Mouse (Mus musculus) adrenal gland, postnatal 14 days (tissue): ENCODE results near the gene Vav2. TPM values are rescaled to one million over a fixed set of nuclear protein-coding genes. Genes with fewer than 3 reads are reported as not detected.

Source experiments
- DNase-seq: peaks from one replicate; pipeline ENCODE4 v3.0.0; 2021; ENCODE audit warnings: mixed read lengths
- total RNA-seq: library from RNA; stranded (reverse); gene quantifications from 2 replicates; pipeline ENCODE4 v1.2.3, GENCODE M21; 2021

The Vav2 gene
- total RNA-seq, 1 experiment from 2014 or later: 21.7 TPM

DNA sequence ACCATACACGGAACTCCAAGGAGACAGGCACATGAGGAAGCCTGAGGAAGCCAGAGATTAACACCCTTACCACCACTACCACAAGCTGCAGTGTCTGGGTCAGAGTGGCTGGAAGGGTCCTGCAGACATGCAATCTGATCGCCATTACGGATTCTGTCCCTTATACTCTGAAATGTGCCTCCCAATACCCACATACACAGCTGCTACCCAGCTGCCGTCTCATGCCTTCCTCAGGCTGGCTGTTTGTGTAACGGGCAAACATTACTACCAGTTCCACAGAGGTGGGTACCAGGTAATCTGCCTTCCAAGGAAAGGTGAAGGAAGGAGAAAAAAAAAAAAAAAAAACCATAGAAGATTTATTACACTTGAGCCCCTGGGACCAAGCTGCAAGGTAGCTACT is 110.7 kb downstream of the Vav2 start:
- DNase-seq: no peak

- no peak for DNase-seq
These were observed 112.6 kb downstream of the Vav2 start for GRCm38 (mm10) chr2:27314269-27314668.

DNA sequence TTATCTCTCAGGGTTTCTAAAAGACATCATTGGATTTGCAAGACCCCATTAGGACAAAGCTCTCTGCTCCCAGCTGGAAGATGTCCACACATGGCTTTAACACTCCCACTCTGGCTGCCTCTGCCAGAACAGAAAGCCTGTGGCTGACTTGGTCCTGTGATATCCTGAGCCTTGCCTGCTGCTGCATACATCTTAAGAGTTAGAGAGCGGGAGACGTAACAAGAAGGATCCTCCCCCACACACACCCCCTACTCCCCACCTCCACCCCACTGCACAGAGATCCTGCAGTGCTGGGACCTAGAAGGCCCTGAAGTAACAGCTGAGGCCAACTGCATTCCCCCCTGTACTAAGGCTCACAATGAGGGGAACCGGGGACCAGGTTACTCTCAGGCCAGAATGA is 114.3 kb downstream of the Vav2 start:
- no peak for DNase-seq

GRCm38 (mm10) chr2:27311606-27312005 is 115.2 kb downstream of the Vav2 start:
- no peak for DNase-seq

- peak; percentile 34 for DNase-seq
These were observed 115.9 kb downstream of the Vav2 start for GRCm38 (mm10) chr2:27310908-27311307.

DNA sequence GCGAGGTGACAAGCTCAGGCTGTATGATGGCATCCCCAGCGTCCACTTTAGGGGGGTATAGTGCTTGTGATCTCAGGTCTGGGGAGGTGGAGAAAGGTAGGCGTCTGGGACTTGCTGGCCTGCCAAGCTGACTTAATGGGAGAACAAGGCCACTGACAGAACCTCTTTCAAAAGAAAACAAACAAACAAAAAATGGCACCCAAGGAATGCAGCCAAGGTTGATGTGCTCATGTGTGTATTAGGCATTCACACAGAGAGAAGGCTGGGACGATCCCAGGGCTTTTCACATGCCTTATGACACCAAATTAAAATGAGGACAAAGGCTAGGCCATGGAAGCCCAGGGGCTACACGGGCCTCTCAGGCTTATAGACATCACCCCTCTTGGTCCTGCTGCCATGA is 116.6 kb downstream of the Vav2 start:
- no peak for DNase-seq

GRCm38 (mm10) chr2:27306628-27307027 is 120.2 kb downstream of the Vav2 start:
- DNase-seq: no peak

- peak; percentile 53 for DNase-seq
These were observed 122.1 kb downstream of the Vav2 start for GRCm38 (mm10) chr2:27304741-27305140.

GRCm38 (mm10) chr2:27304074-27304473 is 122.8 kb downstream of the Vav2 start:
- no peak for DNase-seq

DNA sequence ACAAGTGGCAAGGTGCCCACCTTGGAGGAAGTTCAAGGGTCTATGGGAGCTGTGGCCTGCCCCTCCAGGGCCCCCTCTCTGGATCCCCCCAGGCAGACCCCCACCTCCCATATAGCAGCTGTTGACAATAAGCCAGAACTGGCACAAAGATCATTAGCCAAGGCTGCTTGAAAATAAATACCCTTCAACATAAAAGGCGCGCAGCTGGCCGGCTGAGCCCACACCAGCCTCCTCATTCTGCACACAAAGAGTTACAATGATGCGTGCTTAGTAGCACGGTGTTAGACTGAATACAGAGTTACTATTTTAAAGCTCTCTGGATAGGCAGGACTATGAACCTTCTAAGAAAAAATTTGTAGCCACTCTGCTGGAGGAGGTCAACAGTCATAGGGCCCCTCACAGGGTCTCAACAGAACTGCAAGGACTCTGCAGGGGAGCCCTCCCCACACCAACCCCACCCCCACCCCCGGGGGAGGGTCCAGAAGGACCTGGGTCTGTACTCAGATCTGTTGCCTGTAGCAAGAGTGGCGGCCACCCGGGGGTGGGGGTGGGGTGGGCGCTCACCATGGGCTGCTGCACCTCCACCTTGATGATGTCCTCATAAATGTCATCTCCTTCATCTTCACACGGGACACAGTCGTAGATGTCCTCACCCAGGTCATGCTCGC is 125.3 kb downstream of the Vav2 start:
- no peak for DNase-seq

DNA sequence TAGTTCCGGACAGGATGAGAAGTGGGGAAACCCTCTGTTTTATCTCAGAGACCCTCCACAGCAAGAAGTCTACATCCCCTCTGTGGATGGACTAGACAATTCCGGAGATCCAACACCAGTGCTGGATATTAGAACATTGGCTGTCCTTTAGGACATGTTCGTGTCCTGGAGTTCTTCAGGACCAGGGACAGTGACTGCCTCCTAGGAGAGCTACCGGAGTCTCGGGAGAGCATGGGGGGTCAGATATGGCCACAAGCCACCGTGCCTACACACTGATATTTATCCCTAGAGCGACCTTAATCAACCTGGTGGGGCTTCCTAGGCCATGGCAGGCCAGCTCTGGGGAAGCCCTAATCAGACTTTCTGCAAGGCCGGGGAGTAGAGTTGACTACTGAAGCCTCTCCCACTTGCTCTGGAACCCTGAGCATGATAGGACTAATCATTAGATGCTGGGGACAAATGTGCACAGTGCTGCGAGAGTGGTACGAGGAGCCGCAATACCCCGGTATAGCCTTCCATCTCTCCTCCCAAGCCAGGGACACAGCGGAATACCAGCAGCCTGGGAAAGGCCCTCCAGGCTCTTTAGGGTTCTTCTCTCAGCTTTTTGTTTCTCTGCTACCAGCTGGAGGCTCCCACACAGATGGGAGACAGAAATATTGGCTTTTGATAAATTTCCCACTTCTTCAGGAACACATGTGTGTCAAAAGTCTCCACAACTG is 125.9 kb downstream of the Vav2 start:
- DNase-seq: no peak

- DNase-seq: peak; percentile 50
These were observed 130.0 kb downstream of the Vav2 start for GRCm38 (mm10) chr2:27296656-27297406.

GRCm38 (mm10) chr2:27294777-27295176 is 132.1 kb downstream of the Vav2 start:
- no peak for DNase-seq

DNA sequence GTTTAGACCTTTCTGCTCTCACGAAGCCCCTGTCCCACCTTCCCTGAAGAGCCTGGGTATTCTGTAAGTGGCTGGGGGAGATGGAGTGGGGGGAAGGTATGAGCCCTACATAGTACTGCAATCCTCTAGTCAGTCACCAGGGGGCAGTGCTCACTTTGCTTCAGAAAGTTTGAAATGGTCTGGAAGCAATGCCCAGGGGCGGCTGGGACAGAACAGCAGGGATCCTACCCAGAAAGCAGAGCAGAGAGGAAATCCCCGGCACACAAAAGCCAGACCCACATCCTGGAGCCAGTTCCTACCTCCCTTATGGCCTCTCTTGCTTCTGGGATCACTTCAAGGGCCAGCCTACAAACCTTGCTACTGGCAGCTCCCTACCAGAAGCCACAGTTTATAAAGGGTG is 137.8 kb downstream of the Vav2 start:
- DNase-seq: peak; percentile 91

GRCm38 (mm10) chr2:27286971-27287710 is 139.7 kb downstream of the Vav2 start:
- peak; percentile 51 for DNase-seq

GRCm38 (mm10) chr2:27284441-27284840 is 142.4 kb downstream of the Vav2 start:
- DNase-seq: no peak

- DNase-seq: no peak
These were observed 145.1 kb downstream of the Vav2 start for GRCm38 (mm10) chr2:27281771-27282170.

DNA sequence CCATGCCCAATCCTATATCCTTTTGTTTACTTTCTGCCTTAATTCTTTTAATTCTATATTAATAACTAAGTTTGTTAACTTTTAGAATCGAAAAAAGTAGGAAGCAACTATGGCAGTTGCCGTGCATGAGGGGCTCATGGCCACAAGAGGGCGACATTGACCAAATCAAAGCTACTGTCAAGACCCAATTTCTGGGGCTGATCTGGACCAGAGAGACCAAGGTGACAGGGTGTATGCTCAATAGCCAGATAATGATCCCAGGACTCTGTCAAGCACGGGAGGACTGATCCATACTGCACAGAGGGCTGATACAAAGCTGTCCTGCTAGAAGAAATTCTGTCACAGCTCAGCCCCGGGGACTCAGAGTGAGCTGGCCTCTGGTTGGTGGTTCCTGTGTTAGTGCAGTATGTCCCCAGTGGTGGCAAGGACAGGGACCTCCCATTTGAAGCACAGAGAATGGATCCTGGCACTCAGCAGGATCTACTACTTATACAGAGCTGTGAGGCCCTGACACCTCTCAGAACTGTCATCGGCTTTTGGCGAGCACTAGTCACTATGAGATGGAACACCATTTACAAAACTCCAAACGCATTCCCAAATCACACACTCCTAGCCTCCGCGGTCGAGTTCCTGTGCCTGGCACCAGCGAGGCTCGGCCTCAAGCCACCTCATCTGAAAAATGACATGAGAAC is 145.8 kb downstream of the Vav2 start:
- DNase-seq: peak; percentile 85

DNA sequence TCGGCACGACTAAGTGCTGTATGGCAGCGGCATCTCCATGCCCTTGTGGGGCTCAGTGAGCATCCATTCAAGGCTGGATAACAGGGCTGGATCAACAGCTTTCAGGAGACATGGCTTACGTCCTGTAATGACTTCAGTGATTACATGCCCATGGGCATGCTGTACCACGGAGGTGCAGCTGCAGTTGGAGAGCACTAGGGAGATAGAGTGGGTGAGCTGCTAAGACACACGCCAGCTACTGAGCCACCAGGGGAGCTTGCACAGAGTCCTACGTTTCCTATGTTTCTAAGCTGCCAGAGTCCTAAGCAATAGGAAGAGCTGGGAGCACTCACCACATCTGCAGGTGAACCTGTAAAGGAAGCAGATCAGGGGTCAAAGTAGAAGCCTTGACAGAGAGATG is 148.0 kb downstream of the Vav2 start:
- no peak for DNase-seq

- DNase-seq: no peak
These were observed 158.5 kb downstream of the Vav2 start for GRCm38 (mm10) chr2:27268325-27268724.

- DNase-seq: no peak
These were observed 161.0 kb downstream of the Vav2 start for GRCm38 (mm10) chr2:27265819-27266218.

GRCm38 (mm10) chr2:27262984-27263383 is 163.8 kb downstream of the Vav2 start:
- peak; percentile 37 for DNase-seq
